Mouse (Mus musculus) layer of hippocampus, postnatal 10 days (tissue): ENCODE measurements around the gene Ttc38. TPM values are rescaled to one million over a fixed set of nuclear protein-coding genes. Genes with fewer than 3 reads are reported as not detected.
A peak's percentile ranks its signal among the peaks of the same experiment; 100 is the strongest.
"Not testable (repeated sequence)": the region's sequence is repeated elsewhere in the genome, so short reads cannot be mapped to it uniquely, and the experiment has no call there.

ENCODE experiments used
- DNase-seq, 2 experiments: peaks; one replicate each; pipeline ENCODE4 v3.0.0; 2021; ENCODE audit warnings: low spot score in 2 of 2
- total RNA-seq, 2 experiments: library from RNA; stranded (reverse); gene quantifications; 2 replicates each; pipeline ENCODE4 v1.2.3; 2021

Gene Ttc38
- total RNA-seq, 2 experiments from 2014 or later: 6.1 to 6.4 TPM

- peak; percentile 51 to 60 for DNase-seq
These were observed 10.7 kb upstream of the Ttc38 start, which contains the start of gene Pkdrej for GRCm38 (mm10) chr15:85821203-85822010. Gene Pkdrej (minus strand): TSS chr15:85821734.

- DNase-seq: no peak
These were observed 10.1 kb upstream of the Ttc38 start for GRCm38 (mm10) chr15:85822011-85822359.

- DNase-seq: no peak
These were observed 5.4 kb upstream of the Ttc38 start for GRCm38 (mm10) chr15:85826676-85827075.

GRCm38 (mm10) chr15:85828071-85828470 lies 4.0 kb upstream of the Ttc38 start:
- DNase-seq: no peak

- DNase-seq: no peak
These were observed 2.6 kb upstream of the Ttc38 start for GRCm38 (mm10) chr15:85829470-85829869.

- DNase-seq: no peak
These were observed 493 bp downstream of the Ttc38 start for GRCm38 (mm10) chr15:85832599-85832998.

GRCm38 (mm10) chr15:85835335-85835734 lies 3.2 kb downstream of the Ttc38 start:
- DNase-seq: no peak

GRCm38 (mm10) chr15:85836887-85837286 lies 4.8 kb downstream of the Ttc38 start:
- no peak for DNase-seq

GRCm38 (mm10) chr15:85840983-85841382 lies 8.9 kb downstream of the Ttc38 start:
- DNase-seq: peak; percentile 25 to 30

- no peak for DNase-seq
These were observed 9.8 kb downstream of the Ttc38 start for GRCm38 (mm10) chr15:85841796-85842360.

- DNase-seq: no peak
These were observed 13.0 kb downstream of the Ttc38 start for GRCm38 (mm10) chr15:85845071-85845470.

DNA sequence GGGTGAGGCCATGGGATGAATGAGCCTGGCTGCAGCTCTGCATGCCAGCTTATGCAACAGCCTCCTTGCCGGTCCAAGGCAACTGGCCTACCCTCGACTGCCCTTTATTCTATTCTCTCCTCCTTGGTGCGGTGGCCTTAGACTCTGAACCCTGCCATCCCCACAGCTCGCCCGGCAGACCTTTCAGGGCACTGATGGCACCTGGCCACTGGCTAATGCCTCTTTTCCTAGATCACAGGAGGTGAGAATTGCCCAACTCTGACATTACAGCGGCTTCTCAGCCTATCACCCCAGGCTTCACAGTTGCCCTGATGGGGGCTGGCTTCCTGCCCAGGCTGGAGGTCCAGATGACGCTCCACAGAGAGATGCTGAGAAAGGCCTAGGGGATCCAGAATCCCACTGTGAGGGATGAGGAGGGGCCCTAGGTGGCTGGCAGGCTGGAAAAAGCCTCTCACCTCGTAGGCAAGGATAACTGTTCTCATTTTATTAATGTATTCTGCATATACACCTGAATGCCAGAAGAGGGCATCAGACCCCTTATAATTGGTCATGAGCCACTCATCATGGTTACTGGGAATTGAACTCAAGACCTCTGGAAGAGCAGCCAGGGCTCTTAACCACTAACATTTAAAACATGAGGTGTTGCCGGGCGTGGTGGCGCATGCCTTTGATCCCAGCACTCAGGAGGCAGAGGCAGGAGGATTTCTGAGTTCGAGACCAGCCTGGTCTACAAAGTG lies 19.7 kb downstream of the Ttc38 start:
- no peak for DNase-seq

GRCm38 (mm10) chr15:85858980-85859489 lies 26.9 kb downstream of the Ttc38 start:
- no peak for DNase-seq

DNA sequence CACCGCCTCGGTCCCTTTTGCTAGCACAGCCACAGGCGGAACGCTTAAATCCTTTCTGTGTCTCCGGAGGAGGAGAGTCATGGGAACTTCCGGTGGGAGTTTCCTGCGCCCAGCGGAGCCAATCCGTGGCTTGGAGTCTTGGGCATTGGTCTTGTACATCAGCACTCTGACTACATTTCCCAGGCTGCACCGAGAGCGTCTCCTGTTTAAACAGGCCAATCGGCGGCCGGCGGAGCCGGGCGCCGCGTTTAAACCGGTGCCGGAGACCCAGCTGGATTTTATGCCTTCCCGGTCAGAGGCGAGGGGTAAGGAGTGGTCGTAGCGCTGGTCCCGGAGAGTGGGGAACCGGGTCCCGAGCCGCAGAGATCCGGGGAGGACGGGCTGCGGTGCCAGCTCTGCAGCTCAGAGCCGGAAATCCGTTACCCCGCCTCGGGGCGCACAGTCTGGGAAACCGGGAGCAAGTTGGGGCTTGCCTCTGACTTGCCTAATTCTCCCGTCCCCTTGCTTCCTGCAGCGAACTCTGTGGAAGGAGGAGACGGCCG lies 27.5 kb downstream of the Ttc38 start, which contains the start of gene Gtse1:
Gtse1 (plus strand) TSS at position 256 of the 542 bp plus-strand sequence.
- peak; percentile 91 to 95 for DNase-seq

DNA sequence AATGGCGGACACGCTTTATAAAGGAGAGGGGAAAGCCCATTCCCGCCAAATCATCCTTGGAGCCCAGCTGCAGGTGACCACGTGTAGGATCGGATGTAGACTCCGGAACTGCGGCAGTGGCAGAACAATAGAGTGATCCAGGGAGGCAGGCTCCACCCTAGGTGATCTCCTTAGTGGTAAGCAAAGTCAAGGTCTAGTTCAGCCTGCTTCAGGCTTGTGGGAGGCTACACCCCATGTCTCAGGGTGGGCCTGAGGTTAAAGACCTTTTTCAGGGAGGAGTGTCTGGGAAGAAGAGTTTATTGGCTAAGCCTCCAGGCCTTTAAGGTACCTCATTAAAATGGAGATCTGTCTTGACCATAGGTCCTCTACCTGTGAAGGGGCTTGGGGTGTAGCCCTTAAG lies 33.8 kb downstream of the Ttc38 start:
- not testable (repeated sequence) for DNase-seq

DNA sequence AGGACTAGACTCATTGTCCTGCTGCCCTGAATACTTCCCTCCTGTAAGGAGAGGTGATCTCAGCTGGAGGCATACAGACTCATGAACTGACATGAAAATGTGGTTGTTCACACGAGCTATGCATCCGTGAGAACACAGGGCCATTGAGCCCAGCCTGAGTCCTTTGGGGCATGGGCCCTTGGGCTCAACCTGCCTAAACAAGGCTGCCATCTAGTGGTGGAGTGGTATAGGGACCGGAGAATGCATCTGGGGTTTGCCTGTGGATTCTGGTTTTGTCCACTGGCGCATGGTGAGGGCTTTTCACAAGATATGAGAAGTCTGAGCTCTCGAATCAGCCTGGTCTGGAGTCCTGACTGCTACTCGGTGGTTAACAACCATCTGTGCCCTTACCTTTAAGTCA lies 35.6 kb downstream of the Ttc38 start:
- DNase-seq: peak; percentile 72 to 79

- no peak for DNase-seq
These were observed 45.2 kb downstream of the Ttc38 start for GRCm38 (mm10) chr15:85877336-85877735.

DNA sequence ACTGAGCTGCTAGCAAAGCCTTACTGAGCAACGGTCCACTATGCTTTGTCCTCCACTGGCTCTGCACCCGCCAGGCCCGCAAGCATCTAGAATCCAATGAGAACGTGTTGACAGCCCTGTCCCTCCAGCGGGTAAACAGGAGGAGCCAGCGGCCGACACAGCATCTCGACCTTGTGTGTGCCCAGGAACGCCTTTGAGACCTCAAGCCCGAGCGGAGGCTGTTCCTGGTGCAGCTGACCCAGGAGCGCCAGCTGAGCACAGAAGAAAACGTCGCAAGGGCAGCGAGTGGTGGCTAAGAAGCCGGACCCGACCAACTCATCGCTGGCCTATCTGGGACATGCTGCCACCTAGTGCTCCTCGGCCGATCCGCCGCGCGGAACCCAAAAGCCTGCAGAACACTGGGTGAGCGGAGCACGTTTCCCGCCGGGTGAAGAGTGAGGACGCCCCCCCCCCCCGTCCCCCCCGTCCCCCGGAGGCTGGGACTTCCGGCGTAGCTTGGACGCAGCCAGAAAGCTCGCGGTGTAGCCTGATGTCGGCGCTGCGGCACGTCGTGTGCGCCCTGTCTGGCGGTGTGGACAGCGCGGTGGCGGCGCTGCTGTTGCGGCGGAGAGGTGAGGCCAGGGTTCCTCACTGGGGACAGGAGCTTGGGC lies 46.9 kb downstream of the Ttc38 start, which contains the start of gene Trmu:
Trmu (plus strand) TSS at position 465 of the 650 bp plus-strand sequence.
- DNase-seq: peak; percentile 90 to 92

GRCm38 (mm10) chr15:85879498-85879895 lies 47.4 kb downstream of the Ttc38 start:
- DNase-seq: peak; percentile 37 to 48

GRCm38 (mm10) chr15:85885606-85886005 lies 53.5 kb downstream of the Ttc38 start:
- DNase-seq: no peak

- no peak for DNase-seq
These were observed 57.1 kb downstream of the Ttc38 start for GRCm38 (mm10) chr15:85889235-85889634.
